Comparison of ENCODE assay signal across 21 mouse cellular contexts in the genomic region with DNA sequence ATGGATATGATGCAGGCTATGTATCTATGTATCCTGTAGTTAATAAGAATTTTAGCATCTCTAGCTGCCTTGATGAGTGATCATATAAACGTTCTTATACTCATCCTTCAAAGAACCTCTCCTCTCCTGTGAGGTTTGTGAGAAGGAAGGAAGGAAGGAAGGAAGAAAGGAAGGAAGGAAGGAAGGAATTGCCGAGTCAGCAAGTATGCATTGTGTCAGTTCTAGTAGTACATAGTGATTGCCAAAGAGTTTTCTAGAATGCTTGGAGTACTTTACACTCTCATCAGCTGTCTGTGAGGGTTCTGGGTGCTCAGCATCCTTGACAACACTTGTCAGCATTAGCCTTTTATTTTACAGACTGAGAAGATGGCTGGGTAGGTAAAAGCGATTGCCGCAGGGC.
"Had no signal": no experiment of that assay in that cellular context is flagged by ENCODE, and none has a peak within 500 bp of the region (broad histone marks: within the 10 kb centered on the region; RNA-seq: fewer than 3 reads in every experiment).

No protein-coding gene starts in this region.

- H3K36me3 ChIP-seq: midbrain, embryonic 13.5 days; midbrain, embryonic 15.5 days; neural tube, embryonic 13.5 days; neural tube, embryonic 15.5 days had no signal

- H3K4me2 ChIP-seq: lung, embryonic 15.5 days; midbrain, embryonic 11.5 days; midbrain, embryonic 13.5 days; midbrain, embryonic 15.5 days; neural tube, embryonic 13.5 days; neural tube, embryonic 15.5 days had no signal

- DNase-seq: lung, adult 2 months; lung, postnatal 14 days; lung, postnatal 36 days; retina, postnatal 1 day; right cerebral cortex, adult 18-20 months; right cerebral cortex, postnatal 25 days; right cerebral cortex, postnatal 4 days; spleen, adult 18-20 months; thymus, adult 18-20 months; thymus, postnatal 14 days; thymus, postnatal 36 days had no signal

- H3K27me3 ChIP-seq: lung, embryonic 15.5 days; midbrain, embryonic 13.5 days; midbrain, embryonic 15.5 days; neural tube, embryonic 13.5 days; neural tube, embryonic 15.5 days had no signal

- H3K4me1 ChIP-seq: megakaryocyte, embryonic 14.5 days had no signal

- ATAC-seq: lung, postnatal 0 days; midbrain, embryonic 13.5 days; midbrain, embryonic 15.5 days had no signal

- H3K9me3 ChIP-seq: lung, embryonic 15.5 days; midbrain, embryonic 13.5 days; midbrain, embryonic 15.5 days; neural tube, embryonic 13.5 days; neural tube, embryonic 15.5 days had no signal

- H3K9ac ChIP-seq: lung, embryonic 15.5 days; midbrain, embryonic 13.5 days; midbrain, embryonic 15.5 days; neural tube, embryonic 13.5 days; neural tube, embryonic 15.5 days had no signal

- H3K27ac ChIP-seq: lung, embryonic 15.5 days; macrophage; midbrain, embryonic 13.5 days; midbrain, embryonic 15.5 days; neural tube, embryonic 13.5 days; neural tube, embryonic 15.5 days had no signal

- H3K4me3 ChIP-seq: lung, embryonic 15.5 days; megakaryocyte, embryonic 14.5 days; midbrain, embryonic 13.5 days; midbrain, embryonic 15.5 days; myocyte; neural tube, embryonic 13.5 days; neural tube, embryonic 15.5 days had no signal
